Mouse (Mus musculus): ENCODE results near the gene Arhgef2. TPM values are rescaled to one million over a fixed set of nuclear protein-coding genes. Genes with fewer than 3 reads are reported as not detected.

The Arhgef2 gene
- polyA plus RNA-seq, 1 experiment from 2014 or later = 104 TPM

GRCm38 (mm10) chr3:88578498-88579424 is 27.0 kb upstream of the Arhgef2 start:
- Histone ChIP-seq H3K4me1 (ENCODE audit: control insufficient read depth, insufficient read depth, low read length) (peaks cover 12% of the 10 kb centered on the region), H3K9ac (ENCODE audit: low read depth, low read length) (no peak overlapping the region; the same call in 1 of the 2 replicates), H3K36me3 (ENCODE audit: control insufficient read depth, insufficient read depth, low read length) (peaks cover 9% of the 10 kb centered on the region; the same call in 1 of the 2 replicates), H3K27me3 (ENCODE audit: control insufficient read depth, insufficient read depth, low read depth, low read length) (no peaks in the 10 kb centered on the region), H3K9me3 (replicated peaks; ENCODE audit: control insufficient read depth, low read length, poor library complexity, severe bottlenecking) (no peaks in the 10 kb centered on the region), H3K27ac (ENCODE audit: low read length) (no peak overlapping the region), H3K4me2 (ENCODE audit: low read length) (peak overlapping the region; percentile 56), H3K4me3 (ENCODE audit: low read depth, low read length) (peak overlapping the region; percentile 99)
- ATAC-seq = peak; percentile 47; the same call in 1 of the 2 replicates
- 54% methylated on average over 8 of the region's 8 CpGs for WGBS

GRCm38 (mm10) chr3:88579454-88580117 is 26.2 kb upstream of the Arhgef2 start:
- Histone ChIP-seq H3K27me3 (ENCODE audit: control insufficient read depth, insufficient read depth, low read depth, low read length) (no peaks in the 10 kb centered on the region), H3K36me3 (ENCODE audit: control insufficient read depth, insufficient read depth, low read length) (peaks cover 9% of the 10 kb centered on the region; the same call in 1 of the 2 replicates), H3K27ac (ENCODE audit: low read length) (peak overlapping the region; percentile 66), H3K4me2 (ENCODE audit: low read length) (peak overlapping the region; percentile 94), H3K4me3 (ENCODE audit: low read depth, low read length) (peak overlapping the region; percentile 99), H3K9me3 (replicated peaks; ENCODE audit: control insufficient read depth, low read length, poor library complexity, severe bottlenecking) (no peaks in the 10 kb centered on the region), H3K9ac (ENCODE audit: low read depth, low read length) (peak overlapping the region; percentile 92), H3K4me1 (ENCODE audit: control insufficient read depth, insufficient read depth, low read length) (peaks cover 12% of the 10 kb centered on the region)
- WGBS = under 1% methylated on average over 34 of the region's 34 CpGs
- ATAC-seq = peak; percentile 93

DNA sequence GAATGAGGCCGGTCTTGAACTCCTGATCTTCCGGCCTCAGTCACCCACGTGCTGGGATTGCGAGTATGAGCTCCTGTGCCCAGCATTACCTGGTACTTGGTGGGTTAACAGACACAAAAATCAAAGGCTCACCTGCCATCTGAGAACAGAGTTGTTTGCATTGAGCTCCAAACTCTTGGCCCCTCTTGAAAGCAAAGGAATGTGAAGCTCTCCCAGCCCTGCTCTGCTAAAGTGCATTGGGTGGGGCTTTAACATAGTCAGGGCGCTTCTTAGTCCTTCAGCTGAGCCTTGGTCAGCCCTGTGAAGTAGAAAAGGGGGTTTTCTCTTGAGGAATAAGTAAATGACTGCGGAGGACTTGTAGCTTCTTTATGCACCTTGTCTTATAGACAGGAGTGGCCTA is 20.0 kb upstream of the Arhgef2 start:
- H3K27me3 ChIP-seq (ENCODE audit: control insufficient read depth, insufficient read depth, low read depth, low read length) = no peaks in the 10 kb centered on the region
- H3K36me3 ChIP-seq (ENCODE audit: control insufficient read depth, insufficient read depth, low read length) = peaks cover 20% of the 10 kb centered on the region

DNA sequence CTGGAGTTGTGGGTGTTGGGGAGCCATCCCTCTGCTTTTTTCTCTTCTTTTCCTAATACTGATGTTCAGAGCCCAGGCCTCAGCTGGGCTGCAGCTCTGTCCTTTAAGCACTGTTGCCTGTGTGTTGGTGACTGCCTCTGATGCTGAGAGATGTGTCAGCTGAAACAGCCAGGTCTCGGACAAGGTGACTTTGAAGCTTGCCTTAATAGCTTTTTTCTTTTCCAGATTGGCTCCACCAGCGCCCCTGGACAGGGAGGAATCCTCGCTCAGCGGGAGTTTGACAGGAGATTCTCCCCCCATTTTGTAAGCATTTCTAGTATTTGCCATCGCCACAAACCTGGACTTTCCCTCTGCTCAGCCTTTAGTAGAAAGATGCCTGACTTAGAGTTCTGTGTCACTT is 19.1 kb upstream of the Arhgef2 start:
- no peak overlapping the region for H3K4me3 ChIP-seq (ENCODE audit: low read depth, low read length)
- no peak for ATAC-seq

More for the DNA sequence above, 20.0 kb upstream of the Arhgef2 start:
- H3K9ac ChIP-seq (ENCODE audit: low read depth, low read length) = no peak overlapping the region
- H3K4me3 ChIP-seq (ENCODE audit: low read depth, low read length) = no peak overlapping the region
- H3K4me1 ChIP-seq (ENCODE audit: control insufficient read depth, insufficient read depth, low read length) = peaks cover 4% of the 10 kb centered on the region
- ATAC-seq = no peak
- no peak overlapping the region for H3K4me2 ChIP-seq (ENCODE audit: low read length)
- 97% methylated on average over 6 of the region's 6 CpGs for WGBS
- no peaks in the 10 kb centered on the region for H3K9me3 ChIP-seq (replicated peaks; ENCODE audit: control insufficient read depth, low read length, poor library complexity, severe bottlenecking)
- no peak overlapping the region for H3K27ac ChIP-seq (ENCODE audit: low read length)

DNA sequence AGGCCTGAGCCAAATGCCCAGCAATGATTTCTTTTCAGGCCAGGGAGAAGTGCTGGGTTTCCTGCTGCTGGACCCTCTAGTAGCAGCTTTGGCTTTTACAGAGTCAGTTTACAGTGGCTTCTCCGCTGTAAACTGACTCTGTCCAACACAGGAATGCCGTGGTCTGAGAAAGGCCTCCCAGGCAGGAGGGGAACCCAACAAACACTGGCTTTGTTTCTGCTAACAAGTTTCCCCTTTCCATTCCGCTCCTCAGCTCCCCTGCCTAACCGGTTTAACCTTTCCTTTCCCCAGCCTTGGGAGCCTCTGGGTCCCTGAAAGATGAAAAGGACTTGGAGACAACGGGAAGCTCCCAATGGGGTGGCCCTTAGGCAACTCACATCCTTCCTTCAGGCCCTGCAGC is 15.5 kb upstream of the Arhgef2 start:
- Histone ChIP-seq H3K9me3 (replicated peaks; ENCODE audit: control insufficient read depth, low read length, poor library complexity, severe bottlenecking) (no peaks in the 10 kb centered on the region), H3K27ac (ENCODE audit: low read length) (no peak overlapping the region), H3K27me3 (ENCODE audit: control insufficient read depth, insufficient read depth, low read depth, low read length) (no peaks in the 10 kb centered on the region), H3K4me1 (ENCODE audit: control insufficient read depth, insufficient read depth, low read length) (no peaks in the 10 kb centered on the region), H3K4me2 (ENCODE audit: low read length) (no peak overlapping the region), H3K4me3 (ENCODE audit: low read depth, low read length) (no peak overlapping the region), H3K36me3 (ENCODE audit: control insufficient read depth, insufficient read depth, low read length) (peaks cover 12% of the 10 kb centered on the region), H3K9ac (ENCODE audit: low read depth, low read length) (no peak overlapping the region)
- no peak for ATAC-seq
- 26% methylated on average over 5 of the region's 5 CpGs for WGBS

More for the DNA sequence above, 19.1 kb upstream of the Arhgef2 start:
- H3K36me3 ChIP-seq (ENCODE audit: control insufficient read depth, insufficient read depth, low read length) = peaks cover 20% of the 10 kb centered on the region
- WGBS = 94% methylated on average over 5 of the region's 5 CpGs
- H3K9ac ChIP-seq (ENCODE audit: low read depth, low read length) = no peak overlapping the region
- H3K27ac ChIP-seq (ENCODE audit: low read length) = no peak overlapping the region
- no peaks in the 10 kb centered on the region for H3K27me3 ChIP-seq (ENCODE audit: control insufficient read depth, insufficient read depth, low read depth, low read length)
- no peaks in the 10 kb centered on the region for H3K9me3 ChIP-seq (replicated peaks; ENCODE audit: control insufficient read depth, low read length, poor library complexity, severe bottlenecking)
- H3K4me2 ChIP-seq (ENCODE audit: low read length) = no peak overlapping the region
- H3K4me1 ChIP-seq (ENCODE audit: control insufficient read depth, insufficient read depth, low read length) = no peaks in the 10 kb centered on the region

- WGBS = 55% methylated on average over 3 of the region's 3 CpGs
- Histone ChIP-seq H3K4me1 (ENCODE audit: control insufficient read depth, insufficient read depth, low read length) (no peaks in the 10 kb centered on the region), H3K4me2 (ENCODE audit: low read length) (no peak overlapping the region), H3K27ac (ENCODE audit: low read length) (no peak overlapping the region), H3K9me3 (replicated peaks; ENCODE audit: control insufficient read depth, low read length, poor library complexity, severe bottlenecking) (no peaks in the 10 kb centered on the region), H3K4me3 (ENCODE audit: low read depth, low read length) (no peak overlapping the region), H3K27me3 (ENCODE audit: control insufficient read depth, insufficient read depth, low read depth, low read length) (no peaks in the 10 kb centered on the region), H3K9ac (ENCODE audit: low read depth, low read length) (no peak overlapping the region), H3K36me3 (ENCODE audit: control insufficient read depth, insufficient read depth, low read length) (peaks cover 12% of the 10 kb centered on the region)
- ATAC-seq = no peak
Observed at GRCm38 (mm10) chr3:88591044-88591443, 14.7 kb upstream of the Arhgef2 start.

GRCm38 (mm10) chr3:88591950-88592731 is 13.6 kb upstream of the Arhgef2 start:
- Histone ChIP-seq H3K27ac (ENCODE audit: low read length) (no peak overlapping the region), H3K4me1 (ENCODE audit: control insufficient read depth, insufficient read depth, low read length) (no peaks in the 10 kb centered on the region), H3K4me3 (ENCODE audit: low read depth, low read length) (no peak overlapping the region), H3K27me3 (ENCODE audit: control insufficient read depth, insufficient read depth, low read depth, low read length) (no peaks in the 10 kb centered on the region), H3K9me3 (replicated peaks; ENCODE audit: control insufficient read depth, low read length, poor library complexity, severe bottlenecking) (no peaks in the 10 kb centered on the region), H3K9ac (ENCODE audit: low read depth, low read length) (no peak overlapping the region), H3K4me2 (ENCODE audit: low read length) (no peak overlapping the region), H3K36me3 (ENCODE audit: control insufficient read depth, insufficient read depth, low read length) (peaks cover 7% of the 10 kb centered on the region)
- no peak for ATAC-seq
- 32% methylated on average over 9 of the region's 9 CpGs for WGBS

GRCm38 (mm10) chr3:88592942-88593576 is 12.7 kb upstream of the Arhgef2 start:
- H3K27ac ChIP-seq (ENCODE audit: low read length) = no peak overlapping the region
- no peaks in the 10 kb centered on the region for H3K9me3 ChIP-seq (replicated peaks; ENCODE audit: control insufficient read depth, low read length, poor library complexity, severe bottlenecking)
- no peaks in the 10 kb centered on the region for H3K27me3 ChIP-seq (ENCODE audit: control insufficient read depth, insufficient read depth, low read depth, low read length)
- 77% methylated on average over 10 of the region's 10 CpGs for WGBS
- no peak overlapping the region for H3K9ac ChIP-seq (ENCODE audit: low read depth, low read length)
- ATAC-seq = no peak
- no peaks in the 10 kb centered on the region; the same call in 1 of the 2 replicates for H3K36me3 ChIP-seq (ENCODE audit: control insufficient read depth, insufficient read depth, low read length)
- H3K4me2 ChIP-seq (ENCODE audit: low read length) = no peak overlapping the region
- no peaks in the 10 kb centered on the region for H3K4me1 ChIP-seq (ENCODE audit: control insufficient read depth, insufficient read depth, low read length)
- H3K4me3 ChIP-seq (ENCODE audit: low read depth, low read length) = no peak overlapping the region
